Mouse (Mus musculus) C2C12 (cell line): Measurements from ENCODE around the gene Gng7. TPM values are rescaled to one million over a fixed set of nuclear protein-coding genes. Genes with fewer than 3 reads are reported as not detected.

Experiments used
- H3K27me3 ChIP-seq: one replicate; pipeline ENCODE4 v1.6.1; 2011; ENCODE audit not compliant: control insufficient read depth, insufficient read depth, insufficient read length
- H3K36me3 ChIP-seq: one replicate; pipeline ENCODE4 v1.6.1; 2011; ENCODE audit not compliant: control insufficient read depth, insufficient read depth
- H3K4me3 ChIP-seq: one replicate; pipeline ENCODE4 v1.5.1; 2011; ENCODE audit warnings: mild to moderate bottlenecking, control low read depth; ENCODE audit not compliant: poor library complexity, insufficient read depth, severe bottlenecking
- H3K79me2 ChIP-seq: one replicate; pipeline ENCODE4 v1.6.1; 2011; ENCODE audit not compliant: control insufficient read depth, insufficient read depth
- H3K79me3 ChIP-seq: one replicate; pipeline ENCODE4 v1.6.1; 2011; ENCODE audit warnings: low read depth, control low read depth
- H3ac ChIP-seq: one replicate; pipeline ENCODE3; 2011; ENCODE audit warnings: low read depth; ENCODE audit not compliant: control insufficient read depth, insufficient read length
- CEBPB ChIP-seq: IDR thresholded peaks from one replicate; pipeline ENCODE4 v1.6.1; 2011; ENCODE audit warnings: low read depth, mild to moderate bottlenecking, control low read depth, moderate library complexity
- CTCF ChIP-seq: IDR thresholded peaks from one replicate; pipeline ENCODE4 v1.5.1; 2011; ENCODE audit not compliant: control insufficient read depth, insufficient read depth, insufficient read length
- FOSL1 ChIP-seq: IDR thresholded peaks from one replicate; pipeline ENCODE4 v1.8.0; 2011; ENCODE audit warnings: mild to moderate bottlenecking, low read length; ENCODE audit not compliant: poor library complexity, insufficient read depth, severe bottlenecking
- MAX ChIP-seq: IDR thresholded peaks from one replicate; pipeline ENCODE4 v1.6.1; 2011; ENCODE audit warnings: mild to moderate bottlenecking, control low read depth
- MYOD1 ChIP-seq: IDR thresholded peaks from one replicate; pipeline ENCODE4 v1.6.1; 2011; ENCODE audit warnings: low read depth; ENCODE audit not compliant: control insufficient read depth, insufficient read length
- MYOG ChIP-seq: IDR thresholded peaks from one replicate; pipeline ENCODE4 v1.6.1; 2011; ENCODE audit not compliant: control insufficient read depth, insufficient read length; ENCODE audit errors: extremely low read depth
- USF1 ChIP-seq: IDR thresholded peaks from one replicate; pipeline ENCODE4 v1.6.1; 2011; ENCODE audit warnings: low read depth, mild to moderate bottlenecking, control low read depth, moderate library complexity
- polyA plus RNA-seq: library from polyadenylated mRNA; unstranded; fragments of >200 nt; fragmentation: generic; extraction: Trizol; gene quantifications from one replicate; pipeline ENCODE4 v1.2.1, GENCODE M21; 2012; ENCODE audit warnings: missing spikeins

The Gng7 gene
- polyA plus RNA-seq, 1 experiment: 0.25 TPM

GRCm38 (mm10) chr10:81025639-81026275 lies 11.0 kb upstream of the Gng7 start, which contains the start of gene Diras1:
Gene Diras1 (minus strand): TSS chr10:81025662.
- Histone ChIP-seq H3K27me3 (peaks cover 3% of the 10 kb centered on the region), H3K79me2 (no peaks in the 10 kb centered on the region), H3K4me3 (no peak within 1 kb of the TSS), H3K79me3 (no peaks in the 10 kb centered on the region), H3ac (peak within 1 kb of the TSS; percentile 20), H3K36me3 (no peaks in the 10 kb centered on the region)
- TF ChIP-seq CTCF (no peak), CEBPB (no peak), MAX (no peak)

- Histone ChIP-seq H3K79me2 (no peaks in the 10 kb centered on the region), H3K79me3 (no peaks in the 10 kb centered on the region), H3K27me3 (peaks cover 3% of the 10 kb centered on the region), H3K4me3 (no peak overlapping the region), H3K36me3 (no peaks in the 10 kb centered on the region), H3ac (peak overlapping the region; percentile 20)
- no peak for TF ChIP-seq CEBPB
- TF ChIP-seq MYOD1: no peak
- TF ChIP-seq FOSL1: no peak
- no peak for TF ChIP-seq CTCF
- no peak for TF ChIP-seq MYOG
- TF ChIP-seq MAX: no peak
- TF ChIP-seq USF1: no peak
These were observed 10.4 kb upstream of the Gng7 start for GRCm38 (mm10) chr10:81025047-81025621.

- H3K79me2 ChIP-seq: no peaks in the 10 kb centered on the region
- H3K27me3 ChIP-seq: peaks cover 3% of the 10 kb centered on the region
- no peaks in the 10 kb centered on the region for H3K79me3 ChIP-seq
- no peak overlapping the region for H3K4me3 ChIP-seq
- H3ac ChIP-seq: no peak overlapping the region
- no peaks in the 10 kb centered on the region for H3K36me3 ChIP-seq
- no peak for TF ChIP-seq MAX
- TF ChIP-seq FOSL1: no peak
- peak; percentile 9 for TF ChIP-seq MYOD1
- no peak for TF ChIP-seq MYOG
These were observed 9.7 kb upstream of the Gng7 start for GRCm38 (mm10) chr10:81024346-81024937.

- Histone ChIP-seq H3ac (no peak overlapping the region), H3K27me3 (peaks cover 3% of the 10 kb centered on the region), H3K36me3 (no peaks in the 10 kb centered on the region), H3K4me3 (no peak overlapping the region), H3K79me3 (no peaks in the 10 kb centered on the region), H3K79me2 (no peaks in the 10 kb centered on the region)
- TF ChIP-seq MYOD1: no peak
- no peak for TF ChIP-seq MAX
- TF ChIP-seq USF1: no peak
- TF ChIP-seq MYOG: no peak
- no peak for TF ChIP-seq FOSL1
- no peak for TF ChIP-seq CEBPB
- TF ChIP-seq CTCF: no peak
These were observed 8.0 kb upstream of the Gng7 start for GRCm38 (mm10) chr10:81022744-81023143.

GRCm38 (mm10) chr10:81021547-81022110 lies 6.9 kb upstream of the Gng7 start:
- H3K79me3 ChIP-seq: no peaks in the 10 kb centered on the region
- TF ChIP-seq FOSL1 (no peak), MYOD1 (no peak), CTCF (no peak), CEBPB (no peak), MYOG (no peak), USF1 (no peak), MAX (no peak)
- peaks cover 3% of the 10 kb centered on the region for H3K27me3 ChIP-seq

More at GRCm38 (mm10) chr10:81021547-81022110, 6.9 kb upstream of the Gng7 start:
- Histone ChIP-seq H3K79me2 (no peaks in the 10 kb centered on the region), H3K36me3 (no peaks in the 10 kb centered on the region), H3ac (peak overlapping the region; percentile 3), H3K4me3 (no peak overlapping the region)
